Mouse (Mus musculus) fibroblast of lung, adult 2 months (primary cell): ENCODE measurements around the gene Gm17631.
"Not testable (repeated sequence)": the region's sequence is repeated elsewhere in the genome, so short reads cannot be mapped to it uniquely, and the experiment has no call there.

Source experiments
- DNase-seq: peaks from one replicate; pipeline ENCODE4 v3.0.0-alpha.2; 2011; ENCODE audit warnings: low read depth

Gene Gm17631

GRCm38 (mm10) chr6:129862349-129862748 lies at the start of gene Gm17631:
Gm17631 (plus strand) TSS chr6:129862649.
- not testable (repeated sequence) for DNase-seq

- DNase-seq: no peak
Observed at GRCm38 (mm10) chr6:129817731-129818130, 44.7 kb upstream of the Gm17631 start.

GRCm38 (mm10) chr6:129824004-129824403 lies 38.4 kb upstream of the Gm17631 start:
- DNase-seq: no peak

GRCm38 (mm10) chr6:129825559-129825958 lies 36.9 kb upstream of the Gm17631 start:
- no peak for DNase-seq

GRCm38 (mm10) chr6:129876549-129876948 lies 14.1 kb downstream of the Gm17631 start, which contains the start of gene Klra17:
Klra17 (minus strand) TSS chr6:129876672.
- DNase-seq: no peak

GRCm38 (mm10) chr6:129882525-129882924 lies 20.1 kb downstream of the Gm17631 start:
- DNase-seq: no peak
